Mouse (Mus musculus): ENCODE measurements around the gene Dyrk4. TPM values are rescaled to one million over a fixed set of nuclear protein-coding genes. Genes with fewer than 3 reads are reported as not detected.

Dyrk4 gene
- polyA plus RNA-seq, 1 experiment: not detected

DNA sequence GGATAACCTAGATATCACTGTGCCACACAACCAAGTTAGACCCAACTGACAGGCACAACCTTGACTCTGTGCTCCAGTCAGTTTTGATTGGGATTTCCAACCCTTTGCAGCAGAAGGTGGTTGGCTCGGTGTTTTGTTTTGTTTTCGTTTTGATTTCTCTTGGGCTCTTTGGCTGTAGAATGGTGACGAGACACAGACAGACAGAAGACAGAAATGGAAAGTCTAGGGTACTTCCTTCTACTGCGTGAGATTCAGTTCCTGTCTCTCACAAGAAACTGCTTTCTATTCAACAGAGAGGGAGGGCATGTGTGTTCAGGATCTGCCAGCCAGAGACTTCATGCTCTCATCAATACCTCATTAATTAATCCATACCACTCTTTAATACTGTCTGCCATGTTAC is 10.9 kb downstream of the Dyrk4 start:
- Histone ChIP-seq H3K27me3 (replicated peaks; ENCODE audit: control insufficient read depth, insufficient read depth, low read length) (no peaks in the 10 kb centered on the region), H3K27ac (ENCODE audit: insufficient read depth, low read depth, low read length) (no peak overlapping the region), H3K36me3 (ENCODE audit: control insufficient read depth, insufficient read depth, low read length) (no peaks in the 10 kb centered on the region), H3K4me3 (ENCODE audit: insufficient read depth, low read depth, low read length) (no peak overlapping the region), H3K4me1 (ENCODE audit: control insufficient read depth, insufficient read depth, low read length) (no peaks in the 10 kb centered on the region)
- 70% methylated on average over 4 of the region's 4 CpGs for WGBS
- no peak for DNase-seq
- TF ChIP-seq CTCF (conservative IDR thresholded peaks at IDR 0.05; ENCODE audit: insufficient read depth, insufficient read length, low read depth, low read length) (no peak), POLR2A (IDR thresholded peaks at IDR 0.05; ENCODE audit: low read depth, low read length) (no peak)

DNA sequence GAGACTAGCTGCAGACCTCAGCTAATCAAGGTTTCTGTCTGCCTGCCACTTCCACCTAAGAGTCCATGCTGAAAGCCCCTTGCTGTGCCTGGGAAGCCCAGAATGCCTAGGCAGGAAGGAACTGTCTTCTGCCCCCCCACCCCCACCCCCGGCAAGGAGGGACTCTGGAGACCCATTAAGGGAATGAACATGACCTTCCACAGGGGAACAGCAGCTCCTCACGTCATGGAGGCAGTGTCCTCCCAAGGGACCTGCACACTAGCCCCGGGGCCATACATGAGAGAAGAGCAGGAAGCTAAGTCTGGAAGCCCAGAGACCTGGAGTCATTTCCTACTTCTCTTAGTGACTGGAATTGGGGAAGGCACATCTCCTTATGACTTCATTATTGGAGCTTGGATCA is 13.8 kb downstream of the Dyrk4 start:
- Histone ChIP-seq H3K27ac (ENCODE audit: insufficient read depth, low read depth, low read length) (no peak overlapping the region), H3K4me3 (ENCODE audit: insufficient read depth, low read depth, low read length) (no peak overlapping the region), H3K36me3 (ENCODE audit: control insufficient read depth, insufficient read depth, low read length) (no peaks in the 10 kb centered on the region), H3K27me3 (replicated peaks; ENCODE audit: control insufficient read depth, insufficient read depth, low read length) (no peaks in the 10 kb centered on the region), H3K4me1 (ENCODE audit: control insufficient read depth, insufficient read depth, low read length) (no peaks in the 10 kb centered on the region)
- no peak for DNase-seq
- TF ChIP-seq CTCF (conservative IDR thresholded peaks at IDR 0.05; ENCODE audit: insufficient read depth, insufficient read length, low read depth, low read length): no peak
- TF ChIP-seq POLR2A (IDR thresholded peaks at IDR 0.05; ENCODE audit: low read depth, low read length): no peak
- WGBS: 59% methylated on average over 3 of the region's 3 CpGs

GRCm38 (mm10) chr6:126907378-126907777 is 14.3 kb downstream of the Dyrk4 start:
- H3K27me3 ChIP-seq (replicated peaks; ENCODE audit: control insufficient read depth, insufficient read depth, low read length): no peaks in the 10 kb centered on the region
- TF ChIP-seq CTCF (conservative IDR thresholded peaks at IDR 0.05; ENCODE audit: insufficient read depth, insufficient read length, low read depth, low read length) (no peak), POLR2A (IDR thresholded peaks at IDR 0.05; ENCODE audit: low read depth, low read length) (no peak)
- no peaks in the 10 kb centered on the region for H3K4me1 ChIP-seq (ENCODE audit: control insufficient read depth, insufficient read depth, low read length)
- no peak for DNase-seq
- 80% methylated on average over 4 of the region's 5 CpGs for WGBS
- no peak overlapping the region for H3K4me3 ChIP-seq (ENCODE audit: insufficient read depth, low read depth, low read length)
- no peak overlapping the region for H3K27ac ChIP-seq (ENCODE audit: insufficient read depth, low read depth, low read length)
- H3K36me3 ChIP-seq (ENCODE audit: control insufficient read depth, insufficient read depth, low read length): no peaks in the 10 kb centered on the region

- Histone ChIP-seq H3K4me1 (ENCODE audit: control insufficient read depth, insufficient read depth, low read length) (no peaks in the 10 kb centered on the region), H3K4me3 (ENCODE audit: insufficient read depth, low read depth, low read length) (no peak overlapping the region), H3K27ac (ENCODE audit: insufficient read depth, low read depth, low read length) (no peak overlapping the region), H3K27me3 (replicated peaks; ENCODE audit: control insufficient read depth, insufficient read depth, low read length) (no peaks in the 10 kb centered on the region), H3K36me3 (ENCODE audit: control insufficient read depth, insufficient read depth, low read length) (no peaks in the 10 kb centered on the region)
- DNase-seq: no peak
- TF ChIP-seq CTCF (conservative IDR thresholded peaks at IDR 0.05; ENCODE audit: insufficient read depth, insufficient read length, low read depth, low read length) (no peak), POLR2A (IDR thresholded peaks at IDR 0.05; ENCODE audit: low read depth, low read length) (no peak)
- WGBS: 68% methylated on average over 8 of the region's 8 CpGs
These were observed 44.5 kb downstream of the Dyrk4 start for GRCm38 (mm10) chr6:126877118-126877517.

DNA sequence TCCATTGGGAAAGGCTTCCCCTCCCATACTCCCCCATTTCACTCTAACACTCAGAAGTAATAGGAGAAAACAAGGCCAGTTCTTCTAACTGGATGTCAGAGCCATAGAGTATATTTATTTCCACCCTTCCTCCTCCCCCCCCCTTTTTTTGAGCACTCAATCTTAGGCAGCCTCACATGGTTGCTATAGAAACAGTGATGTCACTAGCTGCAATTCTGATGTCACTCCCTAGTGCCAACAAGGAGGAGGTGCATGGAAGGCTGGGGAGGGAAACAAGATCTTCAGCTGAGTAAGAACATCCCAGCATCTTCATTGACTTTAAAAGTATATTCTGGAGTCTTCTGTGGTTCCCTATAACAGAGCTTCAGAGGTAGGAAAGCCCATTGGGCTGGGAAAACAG is 68.8 kb downstream of the Dyrk4 start, which contains the start of gene Akap3:
Gene Akap3 (plus strand): TSS at position 218 of the 400 bp plus-strand sequence.
- Histone ChIP-seq H3K27ac (ENCODE audit: insufficient read depth, low read depth, low read length) (no peak within 1 kb of the TSS), H3K4me3 (ENCODE audit: insufficient read depth, low read depth, low read length) (no peak within 1 kb of the TSS), H3K36me3 (ENCODE audit: control insufficient read depth, insufficient read depth, low read length) (no peaks in the 10 kb centered on the region), H3K4me1 (ENCODE audit: control insufficient read depth, insufficient read depth, low read length) (no peaks in the 10 kb centered on the region; the same call in 1 of the 2 replicates), H3K27me3 (replicated peaks; ENCODE audit: control insufficient read depth, insufficient read depth, low read length) (no peaks in the 10 kb centered on the region)
- DNase-seq: no peak
- TF ChIP-seq CTCF (conservative IDR thresholded peaks at IDR 0.05; ENCODE audit: insufficient read depth, insufficient read length, low read depth, low read length) (no peak), POLR2A (IDR thresholded peaks at IDR 0.05; ENCODE audit: low read depth, low read length) (no peak)

DNA sequence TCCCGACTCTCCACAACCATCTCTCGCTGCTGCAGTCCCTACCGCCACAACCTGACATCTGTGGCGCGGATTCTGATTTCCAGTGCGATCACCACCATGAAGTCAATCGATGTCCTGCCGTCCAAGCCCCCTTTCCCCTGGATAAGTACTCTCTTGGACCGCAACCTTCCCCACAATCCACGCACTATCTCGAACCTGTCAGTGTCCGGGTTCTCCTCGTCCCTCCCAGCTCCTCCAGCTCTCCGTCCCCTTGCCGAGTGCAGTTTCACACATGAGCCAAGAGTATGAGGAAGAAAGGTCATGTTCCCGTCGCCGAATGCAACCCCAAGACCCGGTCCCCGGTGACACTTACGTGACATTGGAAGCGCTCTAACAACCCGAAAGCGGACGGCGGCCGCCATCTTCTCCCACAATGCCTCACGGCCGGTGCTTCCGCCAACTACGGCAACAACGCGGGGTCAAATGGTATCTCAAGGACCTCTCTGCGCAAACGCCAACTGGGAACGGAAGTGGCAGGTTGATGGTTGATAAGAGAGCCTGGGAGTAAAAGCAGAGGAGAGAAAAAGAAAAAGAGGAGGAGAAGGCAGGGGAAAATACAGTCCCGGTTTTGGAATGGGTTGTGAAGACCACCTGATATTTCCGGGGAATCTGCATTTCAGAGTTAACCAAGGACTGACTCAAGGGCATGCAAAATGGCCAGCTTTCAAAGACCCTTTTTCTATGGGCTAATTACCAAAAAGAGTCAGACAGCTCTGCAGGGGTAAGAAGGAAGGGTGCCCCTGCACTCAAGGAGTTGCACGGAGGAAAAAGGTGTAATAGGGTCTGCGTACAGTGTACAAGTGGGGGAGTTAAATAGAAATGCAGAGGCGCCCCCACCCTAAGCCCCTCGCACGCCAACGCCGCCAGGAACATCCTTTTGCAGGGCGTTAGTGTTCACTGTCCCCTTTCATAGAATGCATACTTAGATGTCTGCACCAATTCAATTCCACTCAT is 72.6 kb downstream of the Dyrk4 start, which contains the start of gene Ndufa9:
Gene Ndufa9 (minus strand): TSS at position 425 of the 993 bp plus-strand sequence.
- 6% methylated on average over 46 of the region's 46 CpGs for WGBS
- H3K4me1 ChIP-seq (ENCODE audit: control insufficient read depth, insufficient read depth, low read length): no peaks in the 10 kb centered on the region; the same call in 1 of the 2 replicates
- peak; percentile 97 for DNase-seq
- no peak for TF ChIP-seq CTCF (conservative IDR thresholded peaks at IDR 0.05; ENCODE audit: insufficient read depth, insufficient read length, low read depth, low read length)
- TF ChIP-seq POLR2A (IDR thresholded peaks at IDR 0.05; ENCODE audit: low read depth, low read length): peak; percentile 49
- H3K27ac ChIP-seq (ENCODE audit: insufficient read depth, low read depth, low read length): peak within 1 kb of the TSS; percentile 55
- H3K27me3 ChIP-seq (replicated peaks; ENCODE audit: control insufficient read depth, insufficient read depth, low read length): no peaks in the 10 kb centered on the region
- peak within 1 kb of the TSS; percentile 76 for H3K4me3 ChIP-seq (ENCODE audit: insufficient read depth, low read depth, low read length)
- peaks cover 3% of the 10 kb centered on the region; the same call in 1 of the 2 replicates for H3K36me3 ChIP-seq (ENCODE audit: control insufficient read depth, insufficient read depth, low read length)

DNA sequence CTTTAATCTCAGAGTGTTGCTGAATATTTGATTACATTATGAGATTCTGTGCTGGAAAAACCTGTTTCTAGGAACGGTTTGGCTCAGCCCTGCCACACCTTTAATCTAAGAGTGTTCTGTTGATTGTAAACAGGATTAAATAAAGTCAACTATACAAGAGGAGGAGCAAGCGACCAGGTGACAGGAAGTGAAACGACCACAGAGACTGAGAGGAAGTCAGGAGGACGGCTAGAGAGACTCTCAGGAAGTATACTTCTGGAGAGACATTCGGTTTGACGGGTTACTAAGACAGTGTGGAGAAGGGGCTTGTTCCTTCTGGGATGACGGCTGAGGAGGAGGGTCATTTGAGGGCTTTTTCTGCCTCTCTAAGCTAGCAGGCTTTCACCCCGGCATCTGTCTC is 85.0 kb downstream of the Dyrk4 start:
- H3K4me3 ChIP-seq (ENCODE audit: insufficient read depth, low read depth, low read length): no peak overlapping the region
- no peaks in the 10 kb centered on the region for H3K27me3 ChIP-seq (replicated peaks; ENCODE audit: control insufficient read depth, insufficient read depth, low read length)
- TF ChIP-seq POLR2A (IDR thresholded peaks at IDR 0.05; ENCODE audit: low read depth, low read length): no peak
- TF ChIP-seq CTCF (conservative IDR thresholded peaks at IDR 0.05; ENCODE audit: insufficient read depth, insufficient read length, low read depth, low read length): no peak
- H3K4me1 ChIP-seq (ENCODE audit: control insufficient read depth, insufficient read depth, low read length): no peaks in the 10 kb centered on the region
- H3K27ac ChIP-seq (ENCODE audit: insufficient read depth, low read depth, low read length): no peak overlapping the region
- peaks cover 8% of the 10 kb centered on the region for H3K36me3 ChIP-seq (ENCODE audit: control insufficient read depth, insufficient read depth, low read length)
- DNase-seq: no peak
- WGBS: 83% methylated on average over 8 of the region's 8 CpGs

Other genes with a start within 250 kb of the Dyrk4 start
- gene Kcna6, start 181.2 kb downstream of the Dyrk4 start, polyA plus RNA-seq (2012; rRNA removed): 0.46 and 0.59 TPM in 2 replicates
- gene Ndufa9, start 72.7 kb downstream of the Dyrk4 start, polyA plus RNA-seq (2012; rRNA removed): 280 and 346 TPM in 2 replicates
- 0.11 and 0.18 TPM in 2 replicates for gene Akap3, start 68.7 kb downstream of the Dyrk4 start, polyA plus RNA-seq (2012; rRNA removed)
- gene Rad51ap1, start 17.7 kb upstream of the Dyrk4 start, polyA plus RNA-seq (2012; rRNA removed): 0.54 and 0.75 TPM in 2 replicates
- 5.9 and 8.7 TPM in 2 replicates for gene D6Wsu163e, start 18.1 kb upstream of the Dyrk4 start, polyA plus RNA-seq (2012; rRNA removed)
- gene Fgf6, start 93.7 kb upstream of the Dyrk4 start, polyA plus RNA-seq (2012; rRNA removed): 0.02 TPM in 1 of 2 replicates, not detected in the other
- gene Fgf23, start 151.1 kb upstream of the Dyrk4 start, polyA plus RNA-seq (2012; rRNA removed): not detected in 2 replicates
- 2.4 and 3.0 TPM in 2 replicates for gene Tigar, start 187.7 kb upstream of the Dyrk4 start, polyA plus RNA-seq (2012; rRNA removed)
- 18.8 and 27.7 TPM in 2 replicates for gene Ccnd2, start 230.4 kb upstream of the Dyrk4 start, polyA plus RNA-seq (2012; rRNA removed)

Measured in kidney, adult 2 months (tissue).